Mouse (Mus musculus): Measurements from ENCODE around the gene B430305J03Rik. TPM values are rescaled to one million over a fixed set of nuclear protein-coding genes. Genes with fewer than 3 reads are reported as not detected.

Gene B430305J03Rik
- polyA plus RNA-seq, 1 experiment: not detected

- Histone ChIP-seq H3K4me3 (replicated peaks; ENCODE audit: control insufficient read depth, low read depth, low read length) (peak overlapping the region; percentile 64), H3K4me1 (ENCODE audit: control insufficient read depth, insufficient read depth, low read length) (no peaks in the 10 kb centered on the region), H3K27ac (ENCODE audit: control insufficient read depth, insufficient read depth, low read depth, low read length, poor library complexity) (peak overlapping the region; percentile 25; the same call in 1 of the 2 replicates)
- 4% methylated on average over 9 of the region's 9 CpGs for WGBS
- TF ChIP-seq POLR2A (IDR thresholded peaks at IDR 0.05; ENCODE audit: borderline replicate concordance, control insufficient read depth, low read depth, low read length) (no peak), CTCF (IDR thresholded peaks at IDR 0.05; ENCODE audit: control insufficient read depth, insufficient read depth, low read length) (no peak)
Measured at GRCm38 (mm10) chr3:61362821-61363160, 3.0 kb downstream of the B430305J03Rik start.

- Histone ChIP-seq H3K27ac (ENCODE audit: control insufficient read depth, insufficient read depth, low read depth, low read length, poor library complexity) (no peak within 1 kb of the TSS), H3K4me3 (replicated peaks; ENCODE audit: control insufficient read depth, low read depth, low read length) (no peak within 1 kb of the TSS), H3K4me1 (ENCODE audit: control insufficient read depth, insufficient read depth, low read length) (no peaks in the 10 kb centered on the region)
- 80% methylated on average over 1 of the region's 1 CpGs for WGBS
- TF ChIP-seq CTCF (IDR thresholded peaks at IDR 0.05; ENCODE audit: control insufficient read depth, insufficient read depth, low read length) (no peak), POLR2A (IDR thresholded peaks at IDR 0.05; ENCODE audit: borderline replicate concordance, control insufficient read depth, low read depth, low read length) (no peak)
Measured at GRCm38 (mm10) chr3:61361338-61361737, 4.4 kb downstream of the B430305J03Rik start, which contains the start of gene Rap2b. TSS of gene Rap2b (plus strand) at chr3:61361638.

DNA sequence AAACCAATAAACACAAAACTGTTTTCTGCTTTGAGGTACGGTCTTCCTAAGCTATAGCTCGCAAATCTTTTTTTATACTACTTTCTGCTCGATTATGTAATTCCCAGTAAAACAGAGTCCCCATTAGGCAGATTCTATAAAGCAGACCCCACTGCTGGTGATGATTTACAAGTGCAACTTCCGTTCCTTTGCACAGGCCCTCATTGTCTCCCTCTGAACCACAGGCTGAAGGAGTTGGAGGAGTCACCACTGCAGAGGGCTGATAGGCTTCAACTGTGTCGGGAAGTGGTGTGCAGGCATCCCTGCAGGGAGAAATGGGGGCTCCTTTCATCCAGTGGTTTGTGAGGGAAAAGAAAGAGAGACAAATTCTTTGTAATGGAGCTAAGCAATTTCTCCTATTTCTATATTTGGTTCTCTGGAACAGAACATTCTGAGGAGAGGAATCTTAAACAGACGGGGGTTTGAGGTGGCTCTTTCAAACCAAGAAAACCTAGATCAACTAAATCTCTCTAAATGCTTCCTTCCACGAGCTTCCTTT is 6.9 kb downstream of the B430305J03Rik start:
- H3K4me1 ChIP-seq (ENCODE audit: control insufficient read depth, insufficient read depth, low read length): no peaks in the 10 kb centered on the region
- H3K4me3 ChIP-seq (replicated peaks; ENCODE audit: control insufficient read depth, low read depth, low read length): no peak overlapping the region
- no peak for TF ChIP-seq CTCF (IDR thresholded peaks at IDR 0.05; ENCODE audit: control insufficient read depth, insufficient read depth, low read length)
- TF ChIP-seq POLR2A (IDR thresholded peaks at IDR 0.05; ENCODE audit: borderline replicate concordance, control insufficient read depth, low read depth, low read length): no peak
- no peak overlapping the region for H3K27ac ChIP-seq (ENCODE audit: control insufficient read depth, insufficient read depth, low read depth, low read length, poor library complexity)
- 8% methylated on average over 7 of the region's 7 CpGs for WGBS

DNA sequence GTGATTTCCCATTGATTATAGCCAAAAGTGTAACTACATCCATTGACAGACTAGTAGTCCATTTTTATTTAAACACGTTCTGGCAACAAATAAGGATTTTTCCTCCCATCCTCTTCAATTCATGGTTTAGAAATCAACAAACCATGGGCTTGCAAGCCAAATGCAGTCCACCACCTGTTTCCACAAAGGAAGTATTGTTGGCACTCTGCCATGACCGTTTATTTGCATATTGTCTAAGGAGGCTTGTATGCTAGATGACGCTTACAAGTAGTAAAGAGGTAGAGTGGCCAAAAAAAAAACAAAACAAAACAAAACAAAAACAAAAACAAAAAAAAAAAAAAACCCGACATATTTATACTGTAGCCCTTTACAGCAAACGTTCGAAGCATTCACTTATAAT is 7.6 kb downstream of the B430305J03Rik start:
- Histone ChIP-seq H3K4me3 (replicated peaks; ENCODE audit: control insufficient read depth, low read depth, low read length) (no peak overlapping the region), H3K27ac (ENCODE audit: control insufficient read depth, insufficient read depth, low read depth, low read length, poor library complexity) (no peak overlapping the region), H3K4me1 (ENCODE audit: control insufficient read depth, insufficient read depth, low read length) (no peaks in the 10 kb centered on the region)
- 8% methylated on average over 6 of the region's 6 CpGs for WGBS
- TF ChIP-seq POLR2A (IDR thresholded peaks at IDR 0.05; ENCODE audit: borderline replicate concordance, control insufficient read depth, low read depth, low read length) (no peak), CTCF (IDR thresholded peaks at IDR 0.05; ENCODE audit: control insufficient read depth, insufficient read depth, low read length) (no peak)

DNA sequence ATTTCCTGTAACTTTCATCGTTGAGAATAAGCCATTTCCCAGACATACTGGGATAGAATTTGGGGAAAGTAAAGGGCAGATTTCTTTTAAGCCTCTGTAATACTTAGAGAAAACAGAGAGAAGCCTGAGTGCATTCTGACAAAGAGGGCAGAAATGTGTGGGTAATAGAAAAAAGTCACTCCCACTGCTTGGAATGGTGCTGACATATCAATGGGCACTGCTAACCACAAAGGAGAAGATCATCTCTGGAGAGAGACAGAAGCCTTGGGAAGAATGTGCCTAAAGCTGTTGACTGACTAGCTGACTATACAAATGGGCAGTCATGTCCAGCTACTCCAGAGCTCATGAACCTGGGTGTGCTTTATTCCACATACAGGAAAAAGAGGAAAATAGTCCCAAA is 10.3 kb downstream of the B430305J03Rik start:
- no peak for TF ChIP-seq POLR2A (IDR thresholded peaks at IDR 0.05; ENCODE audit: borderline replicate concordance, control insufficient read depth, low read depth, low read length)
- TF ChIP-seq CTCF (IDR thresholded peaks at IDR 0.05; ENCODE audit: control insufficient read depth, insufficient read depth, low read length): no peak
- Histone ChIP-seq H3K4me3 (replicated peaks; ENCODE audit: control insufficient read depth, low read depth, low read length) (no peak overlapping the region), H3K4me1 (ENCODE audit: control insufficient read depth, insufficient read depth, low read length) (no peaks in the 10 kb centered on the region), H3K27ac (ENCODE audit: control insufficient read depth, insufficient read depth, low read depth, low read length, poor library complexity) (no peak overlapping the region)
- 33% methylated on average over 1 of the region's 1 CpGs for WGBS

DNA sequence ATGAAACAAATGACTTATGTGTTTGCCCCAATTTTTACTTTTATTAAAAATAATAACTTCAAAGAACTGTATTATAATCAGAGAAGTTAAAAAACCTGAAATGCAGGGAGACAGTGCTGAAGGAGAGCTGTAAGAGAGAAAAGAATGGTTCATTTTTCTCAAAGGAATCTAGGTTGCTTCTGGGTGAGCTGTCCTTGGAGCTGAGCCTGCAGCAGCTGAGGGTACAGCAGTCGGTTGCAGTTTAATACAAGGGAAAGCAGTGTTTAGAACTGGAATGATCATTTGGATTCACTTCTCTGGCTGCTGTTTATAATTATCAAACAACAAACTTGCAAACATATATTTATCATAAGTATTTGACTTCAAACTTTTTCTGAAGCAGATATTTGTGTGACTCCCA is 16.3 kb downstream of the B430305J03Rik start:
- no peak overlapping the region for H3K27ac ChIP-seq (ENCODE audit: control insufficient read depth, insufficient read depth, low read depth, low read length, poor library complexity)

DNA sequence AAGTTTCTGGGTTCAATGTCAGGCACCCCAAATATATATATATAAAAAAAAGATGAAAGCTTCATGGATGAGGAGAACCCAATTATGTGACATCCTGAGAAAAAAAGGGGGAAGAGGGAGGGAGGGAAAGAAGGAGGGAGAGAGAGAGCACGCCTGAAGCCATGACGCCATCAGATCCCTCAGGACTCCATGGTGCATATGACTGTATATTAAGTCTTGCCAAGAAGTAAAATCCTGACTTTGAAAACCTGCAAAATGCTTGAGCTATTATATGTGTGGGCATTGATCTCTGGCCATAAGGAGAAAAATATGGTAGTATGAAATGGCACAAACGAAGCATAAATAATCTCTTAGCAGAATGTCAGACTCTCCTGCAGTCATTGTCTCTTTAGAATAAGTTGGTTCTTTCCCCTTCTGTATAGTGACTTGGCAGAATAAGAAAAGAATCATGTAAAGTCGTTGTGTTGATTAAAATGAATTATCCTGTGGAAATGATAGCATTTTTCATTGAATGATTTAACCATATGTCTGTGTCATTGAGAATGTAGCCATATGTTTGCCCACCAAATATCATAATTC is 17.6 kb downstream of the B430305J03Rik start:
- WGBS: 69% methylated on average over 4 of the region's 4 CpGs
- TF ChIP-seq POLR2A (IDR thresholded peaks at IDR 0.05; ENCODE audit: borderline replicate concordance, control insufficient read depth, low read depth, low read length) (no peak), CTCF (IDR thresholded peaks at IDR 0.05; ENCODE audit: control insufficient read depth, insufficient read depth, low read length) (no peak)

More for the DNA sequence above, 16.3 kb downstream of the B430305J03Rik start:
- TF ChIP-seq CTCF (IDR thresholded peaks at IDR 0.05; ENCODE audit: control insufficient read depth, insufficient read depth, low read length) (no peak), POLR2A (IDR thresholded peaks at IDR 0.05; ENCODE audit: borderline replicate concordance, control insufficient read depth, low read depth, low read length) (no peak)
- no peaks in the 10 kb centered on the region for H3K4me1 ChIP-seq (ENCODE audit: control insufficient read depth, insufficient read depth, low read length)
- WGBS: 78% methylated on average over 1 of the region's 1 CpGs
- H3K4me3 ChIP-seq (replicated peaks; ENCODE audit: control insufficient read depth, low read depth, low read length): no peak overlapping the region

GRCm38 (mm10) chr3:61345636-61346035 is 20.1 kb downstream of the B430305J03Rik start:
- 8% methylated on average over 1 of the region's 1 CpGs for WGBS
- H3K4me3 ChIP-seq (replicated peaks; ENCODE audit: control insufficient read depth, low read depth, low read length): no peak overlapping the region
- H3K27ac ChIP-seq (ENCODE audit: control insufficient read depth, insufficient read depth, low read depth, low read length, poor library complexity): no peak overlapping the region
- TF ChIP-seq POLR2A (IDR thresholded peaks at IDR 0.05; ENCODE audit: borderline replicate concordance, control insufficient read depth, low read depth, low read length): no peak
- no peak for TF ChIP-seq CTCF (IDR thresholded peaks at IDR 0.05; ENCODE audit: control insufficient read depth, insufficient read depth, low read length)
- H3K4me1 ChIP-seq (ENCODE audit: control insufficient read depth, insufficient read depth, low read length): no peaks in the 10 kb centered on the region

More for the DNA sequence above, 17.6 kb downstream of the B430305J03Rik start:
- no peak overlapping the region for H3K4me3 ChIP-seq (replicated peaks; ENCODE audit: control insufficient read depth, low read depth, low read length)
- no peak overlapping the region for H3K27ac ChIP-seq (ENCODE audit: control insufficient read depth, insufficient read depth, low read depth, low read length, poor library complexity)
- H3K4me1 ChIP-seq (ENCODE audit: control insufficient read depth, insufficient read depth, low read length): no peaks in the 10 kb centered on the region

All from bone marrow, adult 2 months (tissue).